Mouse (Mus musculus) hindbrain, embryonic 12.5 days (tissue): Measurements from ENCODE around the gene Ssbp3. TPM values are rescaled to one million over a fixed set of nuclear protein-coding genes. Genes with fewer than 3 reads are reported as not detected.

Source experiments
- ATAC-seq: fragments of 200-750 bp; cut with Nextera tagmentation; 2 replicates; pipeline ENCODE4 v1.8.0; 2017; ENCODE audit warnings: moderate TSS enrichment; ENCODE audit not compliant: low FRiP score
- H3K27ac ChIP-seq: fragments of 300-500 bp; sonication (generic); 2 replicates; pipeline ENCODE4 v1.5.1; 2016; ENCODE audit warnings: mild to moderate bottlenecking
- H3K27me3 ChIP-seq: fragments of 300-500 bp; sonication (generic); 2 replicates; pipeline ENCODE4 v1.6.1; 2016; ENCODE audit warnings: mild to moderate bottlenecking
- H3K36me3 ChIP-seq: fragments of 300-500 bp; sonication (generic); 2 replicates; pipeline ENCODE4 v1.6.1; 2016; ENCODE audit warnings: mild to moderate bottlenecking
- H3K4me1 ChIP-seq: fragments of 300-500 bp; sonication (generic); 2 replicates; pipeline ENCODE4 v1.6.1; 2016
- H3K4me2 ChIP-seq: fragments of 300-500 bp; sonication (generic); replicated peaks from 2 replicates; pipeline ENCODE4 v1.6.1; 2016; ENCODE audit warnings: mild to moderate bottlenecking
- H3K4me3 ChIP-seq: fragments of 300-500 bp; sonication (generic); 2 replicates; pipeline ENCODE4 v1.5.1; 2016; ENCODE audit warnings: mild to moderate bottlenecking
- H3K9ac ChIP-seq: fragments of 300-500 bp; sonication (generic); 2 replicates; pipeline ENCODE4 v1.6.1; 2016; ENCODE audit warnings: mild to moderate bottlenecking, moderate library complexity
- H3K9me3 ChIP-seq: fragments of 300-500 bp; sonication (generic); replicated peaks from 2 replicates; pipeline ENCODE4 v1.6.1; 2016; ENCODE audit warnings: mild to moderate bottlenecking
- WGBS: fragments of 180-500 bp; shearing (Covaris S2); methylation state at CpG from one replicate; pipeline ENCODE4 v1.1.7; 2016; 5-methylcytosine and 5-hydroxymethylcytosine counted together
- polyA plus RNA-seq: library from polyadenylated mRNA; unstranded; fragments of >200 nt; fragmentation: Nextera tagmentation; extraction: Ambion mirVana; gene quantifications from 2 replicates; pipeline ENCODE4 v1.2.1, GENCODE M21; 2016

Gene Ssbp3
- polyA plus RNA-seq, 1 experiment from 2014 or later, result 285 TPM

DNA sequence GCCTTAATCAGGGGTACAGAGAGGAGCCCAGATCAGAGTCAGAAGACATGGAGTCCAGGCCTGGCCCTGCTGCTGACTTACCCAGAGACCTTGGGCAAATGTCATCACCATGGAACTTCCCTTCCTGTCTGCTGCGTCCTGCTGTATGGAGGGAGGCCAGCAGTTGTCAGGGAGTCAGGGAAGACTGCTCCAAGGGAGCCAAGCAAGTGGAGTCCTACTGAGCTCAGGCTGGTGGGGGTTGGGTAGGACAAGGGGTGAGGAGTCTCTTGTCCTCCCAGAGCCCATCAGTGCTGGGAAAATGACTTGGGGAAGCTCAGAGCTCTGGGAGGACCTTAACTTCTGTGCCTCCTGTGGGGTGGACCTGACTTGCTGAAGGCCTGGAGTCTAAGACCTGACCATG is 173.8 kb downstream of the Ssbp3 start:
- no peak overlapping the region; the same call in 1 of the 2 replicates for H3K4me2 ChIP-seq
- 10% methylated on average over 1 of the region's 1 CpGs for WGBS
- H3K4me3 ChIP-seq, result no peak overlapping the region
- no peaks in the 10 kb centered on the region for H3K9me3 ChIP-seq
- H3K27ac ChIP-seq, result peak overlapping the region; percentile 90
- peak; percentile 69 for ATAC-seq
- no peaks in the 10 kb centered on the region for H3K27me3 ChIP-seq
- peaks cover 27% of the 10 kb centered on the region for H3K4me1 ChIP-seq
- H3K9ac ChIP-seq, result no peak overlapping the region
- no peaks in the 10 kb centered on the region for H3K36me3 ChIP-seq

DNA sequence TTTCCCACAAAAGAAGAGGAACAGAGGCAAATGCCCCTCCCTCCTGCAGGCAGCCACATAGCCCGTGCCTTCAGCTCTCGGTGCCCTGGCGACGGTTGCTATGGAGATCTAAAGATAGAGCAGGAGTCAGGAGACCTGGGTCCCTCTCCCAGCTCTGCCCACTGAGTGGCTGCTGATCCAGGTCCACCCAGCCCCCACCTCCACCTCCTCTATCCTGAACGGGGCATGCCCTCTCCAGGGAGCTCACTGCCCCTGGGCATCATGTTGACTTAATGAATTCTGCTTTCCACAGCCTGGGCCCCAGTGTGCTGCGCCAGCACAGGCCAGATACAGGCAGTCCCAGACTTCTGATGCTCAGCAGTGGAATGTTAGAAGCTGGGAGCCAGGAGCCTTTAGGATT is 174.4 kb downstream of the Ssbp3 start:
- Histone ChIP-seq H3K4me2 (no peak overlapping the region; the same call in 1 of the 2 replicates), H3K4me3 (no peak overlapping the region), H3K9ac (no peak overlapping the region), H3K4me1 (peaks cover 27% of the 10 kb centered on the region), H3K27ac (peak overlapping the region; percentile 90), H3K27me3 (no peaks in the 10 kb centered on the region), H3K9me3 (no peaks in the 10 kb centered on the region), H3K36me3 (no peaks in the 10 kb centered on the region)
- 7% methylated on average over 6 of the region's 6 CpGs for WGBS
- ATAC-seq, result peak; percentile 96

GRCm38 (mm10) chr4:107091696-107092095 is 181.2 kb downstream of the Ssbp3 start:
- Histone ChIP-seq H3K9ac (no peak overlapping the region), H3K9me3 (no peaks in the 10 kb centered on the region), H3K27ac (no peak overlapping the region), H3K27me3 (no peaks in the 10 kb centered on the region), H3K4me1 (peaks cover 27% of the 10 kb centered on the region), H3K4me3 (no peak overlapping the region), H3K4me2 (no peak overlapping the region), H3K36me3 (no peaks in the 10 kb centered on the region)
- no peak for ATAC-seq
- WGBS, result 82% methylated on average over 14 of the region's 14 CpGs

DNA sequence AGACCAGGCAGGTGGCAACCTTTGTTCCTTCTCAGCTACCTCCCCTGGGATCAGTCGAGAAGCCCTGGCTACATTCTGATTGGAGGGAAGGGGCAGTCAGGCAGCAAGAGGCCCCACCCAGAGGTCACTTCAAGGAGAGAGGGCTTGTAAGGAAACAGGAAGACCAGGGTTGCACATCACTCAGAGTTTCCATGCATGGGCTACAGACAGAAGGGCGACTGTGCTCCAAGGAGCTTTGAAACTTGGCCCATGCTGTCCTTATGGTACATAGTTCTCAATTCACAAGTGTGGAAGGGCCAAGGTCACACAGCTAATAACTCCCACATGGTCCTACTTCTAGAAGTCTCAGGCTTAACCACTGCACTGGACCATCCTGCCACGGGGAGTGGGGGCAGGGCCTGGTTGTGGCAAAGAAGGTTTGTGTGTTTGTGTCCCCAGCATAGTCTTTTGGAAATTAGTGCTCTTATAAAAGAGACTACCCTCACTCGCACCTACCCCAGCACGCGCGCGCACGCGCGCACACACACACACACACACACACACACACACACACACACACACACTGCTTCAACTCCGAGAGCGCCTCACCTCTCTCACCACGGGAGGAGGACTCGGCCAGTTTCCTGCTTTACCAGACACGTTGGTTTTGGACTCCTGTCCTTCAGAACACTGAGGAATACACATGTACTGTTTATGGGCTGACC is 184.1 kb downstream of the Ssbp3 start:
- Histone ChIP-seq H3K4me2 (no peak overlapping the region), H3K9me3 (no peaks in the 10 kb centered on the region), H3K36me3 (no peaks in the 10 kb centered on the region), H3K27me3 (no peaks in the 10 kb centered on the region), H3K4me3 (no peak overlapping the region), H3K9ac (no peak overlapping the region), H3K4me1 (peaks cover 47% of the 10 kb centered on the region), H3K27ac (no peak overlapping the region)
- 77% methylated on average over 16 of the region's 16 CpGs for WGBS
- ATAC-seq, result no peak

- Histone ChIP-seq H3K4me3 (no peak overlapping the region), H3K27ac (peak overlapping the region; percentile 74), H3K4me2 (no peak overlapping the region), H3K9me3 (no peaks in the 10 kb centered on the region), H3K27me3 (no peaks in the 10 kb centered on the region), H3K36me3 (no peaks in the 10 kb centered on the region), H3K4me1 (peaks cover 47% of the 10 kb centered on the region), H3K9ac (no peak overlapping the region)
- ATAC-seq, result peak; percentile 17; the same call in 1 of the 2 replicates
- 29% methylated on average over 6 of the region's 6 CpGs for WGBS
These were observed 185.5 kb downstream of the Ssbp3 start for GRCm38 (mm10) chr4:107096043-107096442.

DNA sequence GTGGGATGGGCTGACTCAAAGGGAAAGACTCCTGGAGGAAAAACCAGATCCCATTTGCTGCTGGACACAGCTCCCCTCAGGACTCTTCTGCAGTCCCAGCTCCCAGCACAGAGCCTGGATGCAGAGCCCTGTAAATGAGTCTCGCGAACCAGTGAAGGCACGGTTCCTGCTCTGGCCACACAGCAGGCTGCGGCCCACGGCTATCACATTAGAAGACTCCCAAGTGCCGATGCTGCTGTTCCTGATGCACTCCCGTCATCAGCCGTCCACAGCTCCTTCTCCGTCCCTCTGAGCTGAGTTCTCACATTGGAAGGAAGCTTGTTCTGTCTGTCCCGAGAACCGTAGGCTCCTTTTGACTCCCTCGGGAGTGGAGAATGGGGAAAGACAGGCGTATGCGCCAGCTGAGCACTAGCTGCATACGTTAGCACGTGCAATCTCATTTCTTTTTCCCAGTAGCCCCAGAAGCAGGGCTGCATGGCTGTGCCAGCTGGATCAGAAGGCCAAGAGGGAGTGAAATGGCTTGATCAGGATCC is 186.4 kb downstream of the Ssbp3 start, which contains the start of gene Cdcp2:
TSS of gene Cdcp2 (plus strand) at position 51 of the 533 bp plus-strand sequence.
- H3K9me3 ChIP-seq, result no peaks in the 10 kb centered on the region
- peak within 1 kb of the TSS; percentile 74 for H3K27ac ChIP-seq
- H3K27me3 ChIP-seq, result no peaks in the 10 kb centered on the region
- WGBS, result 36% methylated on average over 16 of the region's 16 CpGs
- H3K4me1 ChIP-seq, result peaks cover 44% of the 10 kb centered on the region
- H3K4me2 ChIP-seq, result peak within 1 kb of the TSS; percentile 11; the same call in 1 of the 2 replicates
- peak; percentile 58; the same call in 1 of the 2 replicates for ATAC-seq
- no peak within 1 kb of the TSS for H3K4me3 ChIP-seq
- no peak within 1 kb of the TSS for H3K9ac ChIP-seq
- H3K36me3 ChIP-seq, result no peaks in the 10 kb centered on the region

DNA sequence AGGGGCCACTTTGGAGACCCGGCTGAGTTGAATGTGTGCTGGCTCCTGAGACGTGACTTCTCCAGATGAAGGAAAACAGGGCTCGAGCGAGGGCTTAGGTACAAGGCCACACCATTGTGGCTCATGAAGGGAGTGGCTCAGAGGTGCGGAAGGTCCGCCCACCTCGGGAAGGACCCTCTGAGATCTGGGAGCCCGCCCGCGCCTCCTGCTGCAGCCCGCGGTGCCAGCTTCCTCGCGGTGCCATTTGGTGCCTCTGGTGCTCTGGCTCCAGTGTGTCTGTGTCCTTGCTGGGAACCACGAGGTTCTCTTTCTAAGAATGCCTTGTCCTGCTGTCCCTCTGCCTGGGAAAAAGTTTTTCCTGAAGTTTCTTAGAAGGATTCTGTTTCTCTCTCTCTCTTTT is 187.4 kb downstream of the Ssbp3 start:
- Histone ChIP-seq H3K36me3 (no peaks in the 10 kb centered on the region), H3K4me3 (no peak overlapping the region), H3K27me3 (no peaks in the 10 kb centered on the region), H3K9me3 (no peaks in the 10 kb centered on the region), H3K4me2 (no peak overlapping the region), H3K27ac (peak overlapping the region; percentile 74), H3K4me1 (peaks cover 42% of the 10 kb centered on the region), H3K9ac (no peak overlapping the region)
- ATAC-seq, result no peak
- WGBS, result 59% methylated on average over 15 of the region's 15 CpGs

DNA sequence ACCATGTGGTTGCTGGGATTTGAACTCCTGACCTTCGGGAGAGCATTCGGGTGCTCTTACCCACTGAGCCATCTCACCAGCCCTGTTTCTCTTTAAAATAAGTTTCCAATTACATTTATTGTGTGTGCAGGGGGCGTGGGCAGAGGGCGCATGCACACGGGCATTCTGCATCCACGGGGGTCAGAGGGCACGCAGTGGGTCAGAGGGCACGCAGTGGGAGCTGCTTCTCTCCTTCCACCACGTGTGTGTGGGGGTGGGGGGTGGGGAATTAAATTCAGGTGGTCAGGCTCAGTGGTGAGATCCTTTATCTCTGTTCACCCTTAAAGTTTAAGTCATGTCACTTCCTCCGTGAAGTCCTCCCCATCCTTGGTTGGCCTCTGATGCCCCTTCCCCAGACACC is 187.9 kb downstream of the Ssbp3 start:
- no peak for ATAC-seq
- 62% methylated on average over 10 of the region's 10 CpGs for WGBS
- Histone ChIP-seq H3K4me1 (peaks cover 42% of the 10 kb centered on the region), H3K27me3 (no peaks in the 10 kb centered on the region), H3K27ac (no peak overlapping the region), H3K4me2 (no peak overlapping the region), H3K9me3 (no peaks in the 10 kb centered on the region), H3K9ac (no peak overlapping the region), H3K36me3 (no peaks in the 10 kb centered on the region), H3K4me3 (no peak overlapping the region)

GRCm38 (mm10) chr4:107098791-107099525 is 188.5 kb downstream of the Ssbp3 start:
- Histone ChIP-seq H3K27ac (no peak overlapping the region), H3K27me3 (no peaks in the 10 kb centered on the region), H3K9me3 (no peaks in the 10 kb centered on the region), H3K4me1 (peaks cover 42% of the 10 kb centered on the region), H3K9ac (no peak overlapping the region), H3K36me3 (no peaks in the 10 kb centered on the region), H3K4me3 (no peak overlapping the region), H3K4me2 (no peak overlapping the region)
- ATAC-seq, result no peak
- 75% methylated on average over 17 of the region's 17 CpGs for WGBS

Other genes with a start within 250 kb of the Ssbp3 start
- gene Ttc4, start 231.8 kb upstream of the Ssbp3 start, polyA plus RNA-seq, result 97.6 and 99.6 TPM in 2 replicates
- gene Mroh7, start 179.8 kb upstream of the Ssbp3 start, polyA plus RNA-seq, result 0.81 and 0.91 TPM in 2 replicates
- gene Fam151a, start 176.8 kb upstream of the Ssbp3 start, polyA plus RNA-seq, result not detected in 2 replicates
- 2.4 TPM in 2 replicates for gene Acot11, start 105.7 kb upstream of the Ssbp3 start, polyA plus RNA-seq
- 78.0 and 80.8 TPM in 2 replicates for gene Mrpl37, start 156.2 kb downstream of the Ssbp3 start, polyA plus RNA-seq
- 4.1 and 4.5 TPM in 2 replicates for gene Cyb5rl, start 156.3 kb downstream of the Ssbp3 start, polyA plus RNA-seq
- gene Cdcp2, start 186.2 kb downstream of the Ssbp3 start, polyA plus RNA-seq, result 0.10 TPM in 1 of 2 replicates, not detected in the other